Mouse (Mus musculus) heart, postnatal 14 days (tissue): ENCODE measurements at regions not wholly inside any gene's neighbourhood (a gene's known extent, or its start where the extent isn't known, plus 50 kb on each side); places are given as distances from the start of the nearest gene placed in this dataset.

ENCODE experiments used
- DNase-seq, 2 experiments: peaks; one replicate each; pipeline ENCODE4 v3.0.0; 2021 to 2022
- intact Hi-C: fragments of 180-260 bp; cut with DNase I; formaldehyde crosslinking; loops from one replicate; pipeline ENCODE4 v1.15.1; 2025

DNA sequence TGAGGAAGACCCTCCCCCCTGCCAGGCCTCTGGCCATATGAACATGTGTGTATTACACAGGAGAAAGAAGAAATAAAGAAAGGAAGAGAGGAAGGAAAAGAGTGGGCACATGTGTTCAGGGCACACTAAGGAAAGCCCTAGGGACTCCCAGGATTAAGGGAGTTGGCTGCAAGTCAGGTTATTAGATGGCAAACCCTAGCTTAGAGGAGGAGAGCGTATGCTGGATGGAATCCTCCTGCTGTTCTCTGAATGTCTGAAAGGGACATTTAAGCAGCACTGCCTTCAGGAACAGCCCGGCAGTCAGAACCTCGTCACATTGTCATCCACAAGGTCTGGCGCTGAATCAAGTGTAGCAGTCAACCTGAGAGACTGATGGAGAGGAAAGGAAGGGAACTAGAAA lies 98.1 kb upstream of the Ppp1r26 start:
- intact Hi-C loops, result no loop called here
- DNase-seq, result no peak

DNA sequence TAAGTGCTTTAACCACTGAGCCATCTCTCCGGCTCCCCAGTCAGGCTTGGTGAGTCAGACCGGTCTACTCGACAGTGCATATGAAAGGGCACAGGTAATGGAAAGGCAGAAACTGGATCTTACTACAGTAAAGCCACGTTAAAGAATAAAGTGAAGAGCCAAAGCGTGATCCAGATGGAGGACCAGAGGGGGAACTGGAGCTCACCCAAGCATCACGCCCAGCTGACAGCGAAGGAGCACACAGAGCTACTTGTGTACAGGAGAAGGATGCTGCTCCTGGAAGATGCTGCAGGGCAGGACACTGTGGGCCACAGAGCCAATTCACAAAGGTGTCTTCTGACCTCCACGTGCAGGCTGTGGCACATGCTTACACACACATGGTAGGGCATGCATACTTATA lies 96.7 kb upstream of the Ppp1r26 start:
- DNase-seq, result no peak
- intact Hi-C loops, result no loop called here

- intact Hi-C loops, result no loop called here
- no peak for DNase-seq
Measured at GRCm38 (mm10) chr2:28351445-28351844, 95.2 kb upstream of the Ppp1r26 start.

- DNase-seq, result no peak
- intact Hi-C loops, result no loop called here
Measured at GRCm38 (mm10) chr2:28352903-28353302, 93.7 kb upstream of the Ppp1r26 start.

DNA sequence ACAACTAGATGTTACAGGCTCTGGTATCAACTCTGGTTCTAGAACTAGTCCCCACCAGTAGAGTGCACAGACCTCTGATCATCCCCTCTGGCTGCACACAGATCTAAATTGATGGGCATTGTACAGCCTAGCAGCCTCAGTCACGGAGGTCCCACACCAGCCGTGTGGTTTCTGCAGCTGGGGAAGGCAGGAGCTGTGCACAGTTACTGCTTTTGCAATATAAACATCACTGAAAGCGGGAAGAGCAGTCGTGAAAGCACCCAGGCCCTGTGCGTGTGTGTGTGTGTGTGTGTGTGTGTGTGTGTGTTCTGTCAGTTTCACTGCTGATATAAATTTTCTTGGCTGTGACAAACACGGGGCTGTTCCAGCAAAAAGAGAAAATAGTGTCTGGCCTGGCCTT lies 84.4 kb upstream of the Ppp1r26 start:
- intact Hi-C loops, result no loop called here
- no peak for DNase-seq

GRCm38 (mm10) chr2:28364623-28365022 lies 82.0 kb upstream of the Ppp1r26 start:
- intact Hi-C loops, result no loop called here

GRCm38 (mm10) chr2:28365756-28366155 lies 80.8 kb upstream of the Ppp1r26 start:
- no peak for DNase-seq
- intact Hi-C loops, result no loop called here

More at GRCm38 (mm10) chr2:28364623-28365022, 82.0 kb upstream of the Ppp1r26 start:
- no peak for DNase-seq

DNA sequence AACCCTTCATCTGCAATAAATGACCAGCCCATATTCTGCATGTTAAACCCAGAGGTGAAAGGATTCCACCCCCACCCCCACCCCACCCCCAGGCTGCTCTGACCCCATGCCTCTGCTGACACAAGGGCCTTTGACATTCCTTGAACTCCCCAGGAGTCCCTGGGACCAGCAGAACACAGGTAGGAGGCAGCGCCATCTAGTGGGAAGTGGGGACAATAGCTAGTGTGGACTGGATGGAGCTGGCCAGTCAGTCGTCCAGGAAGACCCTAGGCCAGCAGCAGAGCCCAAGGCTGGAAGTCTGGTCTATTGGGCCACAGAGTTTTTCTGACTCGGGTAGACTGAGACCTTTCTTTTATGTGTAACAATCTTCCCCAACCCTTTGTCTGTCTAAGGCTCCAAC lies 71.8 kb upstream of the Ppp1r26 start:
- DNase-seq, result peak; percentile 72 to 80
- intact Hi-C loops, result loop anchor here (1.0 to 5.0 kb wide), 3 partner anchors 44 to 171 kb away; no protein-coding TSS in a partner anchor

DNA sequence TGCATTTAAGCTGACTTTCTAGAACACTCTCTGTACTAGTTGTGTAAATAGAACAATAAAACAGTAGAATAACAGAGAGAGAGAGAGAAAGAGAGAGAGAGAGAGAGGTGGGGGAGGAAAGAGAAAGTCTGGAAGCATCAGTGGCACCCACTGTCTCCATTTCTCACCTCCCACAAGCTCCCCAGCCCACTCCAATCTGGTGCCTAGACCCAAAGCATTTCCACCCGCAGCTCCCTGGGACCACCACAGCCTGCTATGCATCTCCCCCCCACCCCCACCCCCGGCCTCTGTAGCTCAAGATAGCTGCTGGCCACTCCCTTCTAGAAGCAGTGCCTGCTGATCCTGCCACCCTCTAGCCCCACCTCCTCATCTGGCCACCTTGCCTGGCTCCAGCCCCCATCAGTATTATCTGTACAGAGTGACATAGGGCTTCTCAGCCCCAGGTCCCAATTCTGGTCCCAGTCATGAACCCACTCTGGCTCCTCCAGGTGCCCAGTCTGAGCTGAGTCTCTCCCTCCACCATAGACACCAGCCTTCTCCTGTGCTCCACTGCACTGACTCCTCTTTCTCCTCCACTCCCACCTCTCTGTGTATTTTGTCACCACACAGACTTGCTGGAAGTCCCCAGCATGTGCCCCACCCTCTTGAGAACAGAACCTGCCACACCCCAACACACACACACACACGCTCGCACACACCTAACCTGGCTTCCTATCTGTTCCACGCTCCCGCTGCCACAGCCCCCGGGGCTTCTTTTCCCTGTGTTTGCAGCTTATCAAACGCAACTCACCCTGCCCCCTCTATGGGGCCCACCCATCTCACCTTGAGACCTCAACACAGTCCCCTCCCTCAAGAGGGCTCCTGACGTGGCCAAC lies 68.4 kb upstream of the Ppp1r26 start:
- DNase-seq, result no peak
- intact Hi-C loops, result loop anchor here (5.0 kb wide), 1 partner anchor 76 kb away; no protein-coding TSS in a partner anchor

- intact Hi-C loops, result no loop called here
- no peak for DNase-seq
Measured at GRCm38 (mm10) chr2:28382051-28382802, 64.4 kb upstream of the Ppp1r26 start.

DNA sequence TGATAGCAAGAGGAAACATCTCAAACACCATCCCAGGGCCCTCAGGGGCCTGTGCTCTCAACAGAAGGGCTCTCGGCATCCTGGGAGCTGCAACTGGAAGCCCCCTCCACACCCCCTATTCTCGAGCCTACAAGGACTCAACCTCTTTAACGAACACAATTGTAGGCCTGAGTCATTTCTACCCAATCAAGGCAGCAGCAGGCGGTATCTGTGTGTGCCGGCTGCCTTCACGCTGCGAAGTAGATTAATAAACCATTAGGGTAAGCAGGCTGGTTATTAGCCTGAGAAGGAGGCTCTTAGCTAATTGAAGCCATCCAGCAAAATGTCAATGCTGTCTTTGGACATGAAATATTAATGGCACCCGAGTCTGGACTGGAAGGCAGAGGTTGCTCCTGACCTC lies 61.7 kb upstream of the Ppp1r26 start:
- DNase-seq, result no peak
- intact Hi-C loops, result no loop called here

GRCm38 (mm10) chr2:28386784-28387183 lies 59.8 kb upstream of the Ppp1r26 start:
- no peak for DNase-seq
- intact Hi-C loops, result no loop called here

DNA sequence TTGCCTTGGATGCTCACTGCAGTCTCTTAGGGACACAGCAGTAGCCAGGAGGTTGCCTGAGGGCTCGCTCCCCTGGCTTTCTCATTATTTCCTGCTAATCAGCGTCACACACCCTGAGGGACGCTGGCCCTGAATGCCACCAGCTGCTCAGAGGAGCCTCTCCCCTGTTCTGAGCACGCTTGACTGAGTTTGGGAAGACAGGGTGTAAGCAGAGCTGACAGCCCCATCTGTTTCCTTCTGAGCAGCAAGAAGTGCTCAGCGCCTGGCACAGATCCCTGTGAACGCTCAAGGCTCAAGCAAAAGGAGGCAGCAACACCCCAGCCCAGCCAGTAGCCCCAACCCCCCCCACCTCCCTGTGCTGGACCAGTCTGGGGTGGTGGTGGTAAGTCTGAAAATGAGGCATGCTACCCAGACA lies 59.2 kb upstream of the Ppp1r26 start:
- intact Hi-C loops, result no loop called here
- peak; percentile 51 to 58 for DNase-seq

- DNase-seq, result no peak
Measured at GRCm38 (mm10) chr2:28387926-28388325, 58.7 kb upstream of the Ppp1r26 start.

GRCm38 (mm10) chr2:28389703-28390102 lies 56.9 kb upstream of the Ppp1r26 start:
- intact Hi-C loops, result no loop called here
- no peak for DNase-seq

More at GRCm38 (mm10) chr2:28387926-28388325, 58.7 kb upstream of the Ppp1r26 start:
- intact Hi-C loops, result no loop called here

DNA sequence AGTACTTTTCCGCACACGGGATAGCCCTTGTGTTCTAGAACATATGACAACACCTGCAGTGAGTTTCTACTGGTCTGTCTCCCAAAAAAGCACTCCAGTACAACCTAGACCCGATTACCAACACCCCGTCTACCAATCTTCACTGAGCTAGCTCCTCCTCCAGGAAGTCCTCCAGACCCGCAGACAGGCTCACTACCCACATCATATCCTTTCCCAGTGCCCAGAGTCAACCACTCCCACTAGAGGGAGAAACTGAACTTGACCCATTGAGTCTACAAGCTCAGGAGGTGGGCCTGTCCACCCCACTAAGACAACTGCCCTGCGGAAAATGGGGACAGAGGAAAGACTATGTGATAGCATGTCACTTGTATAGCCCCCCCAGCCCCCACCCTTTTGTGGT lies 51.2 kb upstream of the Ppp1r26 start:
- no peak for DNase-seq
- intact Hi-C loops, result no loop called here
